Mouse (Mus musculus): ENCODE results near the gene St8sia4.

DNA sequence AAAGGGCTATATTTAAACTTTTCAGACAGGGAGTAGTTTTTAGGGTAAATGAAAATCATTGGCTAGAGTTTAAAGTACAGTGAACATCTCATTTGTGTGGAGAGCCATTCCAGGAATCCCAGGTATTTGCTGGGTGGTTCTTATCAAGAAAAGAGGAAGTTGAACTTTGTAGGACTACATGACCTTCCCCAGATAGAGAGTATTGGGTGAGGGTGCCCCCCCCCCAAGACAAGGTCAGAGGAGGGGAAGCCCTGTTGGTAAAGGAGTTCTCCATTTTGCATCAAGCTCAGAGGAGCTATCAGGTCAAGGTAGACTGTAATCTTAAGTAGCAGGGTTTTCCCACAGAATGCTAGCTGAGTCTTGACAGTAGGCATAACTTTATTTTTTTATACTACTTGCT lies 32.5 kb upstream of the St8sia4 start:
- TF ChIP-seq POLR2A (IDR thresholded peaks at IDR 0.05; ENCODE audit: insufficient read depth, low read depth, low read length) (no peak), CTCF (IDR thresholded peaks at IDR 0.05; ENCODE audit: insufficient read depth, low read depth, low read length) (no peak)
